Mouse (Mus musculus) liver, embryonic 15.5 days (tissue): ENCODE measurements around the gene Qk. TPM values are rescaled to one million over a fixed set of nuclear protein-coding genes. Genes with fewer than 3 reads are reported as not detected.

ENCODE experiments used
- ATAC-seq: fragments of 200-750 bp; cut with Nextera tagmentation; 2 replicates; pipeline ENCODE4 v1.8.0; 2017; ENCODE audit warnings: moderate number of reproducible peaks, mild to moderate bottlenecking, moderate library complexity; ENCODE audit not compliant: insufficient read depth
- H3K27ac ChIP-seq: fragments of 300-500 bp; sonication (generic); replicated peaks from 2 replicates; pipeline ENCODE4 v1.5.1; 2015; ENCODE audit warnings: mild to moderate bottlenecking, inconsistent platforms
- H3K27me3 ChIP-seq: fragments of 300-500 bp; sonication (generic); 2 replicates; pipeline ENCODE4 v1.6.1; 2015; ENCODE audit warnings: mild to moderate bottlenecking, inconsistent platforms
- H3K36me3 ChIP-seq: fragments of 300-500 bp; sonication (generic); replicated peaks from 2 replicates; pipeline ENCODE4 v1.6.1; 2015; ENCODE audit warnings: moderate library complexity, mild to moderate bottlenecking, inconsistent platforms
- H3K4me1 ChIP-seq: fragments of 300-500 bp; sonication (generic); replicated peaks from 2 replicates; pipeline ENCODE4 v1.6.1; 2015; ENCODE audit warnings: inconsistent platforms
- H3K4me2 ChIP-seq: fragments of 300-500 bp; sonication (generic); 2 replicates; pipeline ENCODE4 v1.6.1; 2015; ENCODE audit warnings: moderate library complexity, mild to moderate bottlenecking, inconsistent platforms
- H3K4me3 ChIP-seq: fragments of 300-500 bp; sonication (generic); replicated peaks from 2 replicates; pipeline ENCODE4 v1.5.1; 2015; ENCODE audit warnings: mild to moderate bottlenecking, inconsistent platforms
- H3K9ac ChIP-seq: fragments of 300-500 bp; sonication (generic); 2 replicates; pipeline ENCODE4 v1.6.1; 2015; ENCODE audit warnings: moderate library complexity, mild to moderate bottlenecking, inconsistent platforms
- H3K9me3 ChIP-seq: fragments of 300-500 bp; sonication (generic); replicated peaks from 2 replicates; pipeline ENCODE4 v1.6.1; 2016; ENCODE audit warnings: inconsistent platforms
- WGBS: fragments of 180-500 bp; shearing (Covaris S2); methylation state at CpG from one replicate; pipeline ENCODE4 v1.1.7; 2015; ENCODE audit warnings: mixed read lengths; ENCODE audit not compliant: insufficient replicate concordance; 5-methylcytosine and 5-hydroxymethylcytosine counted together
- polyA plus RNA-seq: library from polyadenylated mRNA; unstranded; fragments of >200 nt; fragmentation: Nextera tagmentation; extraction: Ambion mirVana; gene quantifications from 2 replicates; pipeline ENCODE4 v1.2.1, GENCODE M21; 2015

The Qk gene
- polyA plus RNA-seq, 1 experiment from 2014 or later: 6.4 TPM

- 51% methylated on average over 2 of the region's 2 CpGs for WGBS
- H3K9ac ChIP-seq: no peak overlapping the region
- H3K4me1 ChIP-seq: peaks cover 18% of the 10 kb centered on the region
- no peaks in the 10 kb centered on the region for H3K27me3 ChIP-seq
- no peak for ATAC-seq
- no peak overlapping the region for H3K4me3 ChIP-seq
- H3K9me3 ChIP-seq: no peaks in the 10 kb centered on the region
- H3K4me2 ChIP-seq: no peak overlapping the region
- H3K27ac ChIP-seq: no peak overlapping the region
- no peaks in the 10 kb centered on the region for H3K36me3 ChIP-seq
These were observed 13.2 kb downstream of the Qk start for GRCm38 (mm10) chr17:10306424-10306823.

GRCm38 (mm10) chr17:10304001-10304400 lies 15.7 kb downstream of the Qk start:
- H3K4me2 ChIP-seq: no peak overlapping the region
- ATAC-seq: no peak
- no peak overlapping the region for H3K4me3 ChIP-seq
- H3K9me3 ChIP-seq: no peaks in the 10 kb centered on the region
- no peaks in the 10 kb centered on the region for H3K27me3 ChIP-seq
- H3K9ac ChIP-seq: no peak overlapping the region
- H3K4me1 ChIP-seq: peaks cover 8% of the 10 kb centered on the region
- no peak overlapping the region for H3K27ac ChIP-seq
- no peaks in the 10 kb centered on the region for H3K36me3 ChIP-seq

- peaks cover 7% of the 10 kb centered on the region for H3K4me1 ChIP-seq
- H3K4me3 ChIP-seq: no peak overlapping the region
- ATAC-seq: no peak
- no peaks in the 10 kb centered on the region for H3K27me3 ChIP-seq
- no peak overlapping the region for H3K4me2 ChIP-seq
- H3K27ac ChIP-seq: no peak overlapping the region
- whole genome bisulfite sequencing: 48% methylated on average over 4 of the region's 4 CpGs
- H3K9ac ChIP-seq: no peak overlapping the region
- H3K36me3 ChIP-seq: no peaks in the 10 kb centered on the region
- no peaks in the 10 kb centered on the region for H3K9me3 ChIP-seq
These were observed 18.5 kb downstream of the Qk start for GRCm38 (mm10) chr17:10300968-10301795.

- Histone ChIP-seq H3K9me3 (no peaks in the 10 kb centered on the region), H3K4me2 (no peak overlapping the region), H3K9ac (no peak overlapping the region), H3K27me3 (no peaks in the 10 kb centered on the region), H3K36me3 (no peaks in the 10 kb centered on the region), H3K4me1 (peaks cover 6% of the 10 kb centered on the region), H3K4me3 (no peak overlapping the region), H3K27ac (no peak overlapping the region)
- WGBS: 73% methylated on average over 1 of the region's 1 CpGs
- no peak for ATAC-seq
These were observed 20.3 kb downstream of the Qk start for GRCm38 (mm10) chr17:10299396-10299795.

- WGBS: 27% methylated on average over 2 of the region's 2 CpGs
- Histone ChIP-seq H3K9me3 (no peaks in the 10 kb centered on the region), H3K27ac (no peak overlapping the region), H3K27me3 (no peaks in the 10 kb centered on the region), H3K4me3 (no peak overlapping the region), H3K4me2 (no peak overlapping the region), H3K9ac (no peak overlapping the region), H3K4me1 (peaks cover 3% of the 10 kb centered on the region; the same call in 1 of the 2 replicates), H3K36me3 (no peaks in the 10 kb centered on the region)
- no peak for ATAC-seq
These were observed 27.1 kb downstream of the Qk start for GRCm38 (mm10) chr17:10292520-10292919.

- ATAC-seq: no peak
- 61% methylated on average over 2 of the region's 2 CpGs for WGBS
- no peak overlapping the region for H3K27ac ChIP-seq
- no peak overlapping the region for H3K4me3 ChIP-seq
- H3K9ac ChIP-seq: no peak overlapping the region
- H3K27me3 ChIP-seq: no peaks in the 10 kb centered on the region
- 0 out of 2 replicates have a peak, but pooled peaks cover 4% of the 10 kb centered on the region for H3K36me3 ChIP-seq
- no peaks in the 10 kb centered on the region for H3K4me1 ChIP-seq
- H3K4me2 ChIP-seq: no peak overlapping the region
- H3K9me3 ChIP-seq: no peaks in the 10 kb centered on the region
These were observed 34.9 kb downstream of the Qk start for GRCm38 (mm10) chr17:10284772-10285171.

GRCm38 (mm10) chr17:10279532-10279931 lies 40.1 kb downstream of the Qk start:
- 77% methylated on average over 2 of the region's 2 CpGs for WGBS

GRCm38 (mm10) chr17:10269518-10269917 lies 50.1 kb downstream of the Qk start:
- peaks cover 5% of the 10 kb centered on the region for H3K36me3 ChIP-seq
- no peaks in the 10 kb centered on the region for H3K9me3 ChIP-seq
- H3K4me2 ChIP-seq: no peak overlapping the region
- no peak overlapping the region for H3K4me3 ChIP-seq
- no peak overlapping the region for H3K27ac ChIP-seq
- no peak for ATAC-seq
- H3K9ac ChIP-seq: no peak overlapping the region
- no peaks in the 10 kb centered on the region for H3K4me1 ChIP-seq
- no peaks in the 10 kb centered on the region for H3K27me3 ChIP-seq
- WGBS: 80% methylated on average over 3 of the region's 3 CpGs

More at GRCm38 (mm10) chr17:10279532-10279931, 40.1 kb downstream of the Qk start:
- H3K9me3 ChIP-seq: no peaks in the 10 kb centered on the region
- no peaks in the 10 kb centered on the region for H3K4me1 ChIP-seq
- no peak overlapping the region for H3K4me3 ChIP-seq
- peaks cover 6% of the 10 kb centered on the region; the same call in 1 of the 2 replicates for H3K36me3 ChIP-seq
- H3K27me3 ChIP-seq: no peaks in the 10 kb centered on the region
- ATAC-seq: no peak
- no peak overlapping the region for H3K4me2 ChIP-seq
- H3K9ac ChIP-seq: no peak overlapping the region
- H3K27ac ChIP-seq: no peak overlapping the region

- H3K27me3 ChIP-seq: no peaks in the 10 kb centered on the region
- H3K36me3 ChIP-seq: peaks cover 1% of the 10 kb centered on the region
- no peaks in the 10 kb centered on the region for H3K4me1 ChIP-seq
- no peaks in the 10 kb centered on the region for H3K9me3 ChIP-seq
- ATAC-seq: no peak
- WGBS: 86% methylated on average over 1 of the region's 1 CpGs
- H3K9ac ChIP-seq: no peak overlapping the region
- H3K4me2 ChIP-seq: no peak overlapping the region
- H3K27ac ChIP-seq: no peak overlapping the region
- no peak overlapping the region for H3K4me3 ChIP-seq
These were observed 51.2 kb downstream of the Qk start for GRCm38 (mm10) chr17:10268468-10268867.

- 33% methylated on average over 4 of the region's 4 CpGs for WGBS
- H3K27me3 ChIP-seq: no peaks in the 10 kb centered on the region
- no peaks in the 10 kb centered on the region for H3K4me1 ChIP-seq
- no peak overlapping the region for H3K4me2 ChIP-seq
- H3K27ac ChIP-seq: no peak overlapping the region
- no peak for ATAC-seq
- no peak overlapping the region for H3K9ac ChIP-seq
- H3K4me3 ChIP-seq: no peak overlapping the region
- H3K36me3 ChIP-seq: no peaks in the 10 kb centered on the region
- no peaks in the 10 kb centered on the region for H3K9me3 ChIP-seq
These were observed 53.4 kb downstream of the Qk start for GRCm38 (mm10) chr17:10266207-10266606.

GRCm38 (mm10) chr17:10251252-10251958 lies 68.2 kb downstream of the Qk start:
- Histone ChIP-seq H3K4me2 (no peak overlapping the region), H3K4me1 (no peaks in the 10 kb centered on the region), H3K4me3 (no peak overlapping the region), H3K27ac (no peak overlapping the region), H3K9ac (no peak overlapping the region), H3K36me3 (no peaks in the 10 kb centered on the region), H3K27me3 (no peaks in the 10 kb centered on the region), H3K9me3 (no peaks in the 10 kb centered on the region)
- 74% methylated on average over 4 of the region's 4 CpGs for WGBS
- no peak for ATAC-seq
